Mouse (Mus musculus) kidney, adult 18-20 months (tissue): Measurements from ENCODE around the gene Lcp1.
"Not testable (repeated sequence)": the region's sequence is repeated elsewhere in the genome, so short reads cannot be mapped to it uniquely, and the experiment has no call there.

Source experiments
- DNase-seq: peaks from one replicate; pipeline ENCODE4 v3.0.0; 2021

Lcp1 gene

GRCm38 (mm10) chr14:75130501-75131318 lies at the start of gene Lcp1, which contains the start of gene Lrrc63:
Gene Lcp1 (plus strand): TSS chr14:75131101.
Gene Lrrc63 (minus strand): TSS chr14:75130881.
- DNase-seq, result peak; percentile 82

DNA sequence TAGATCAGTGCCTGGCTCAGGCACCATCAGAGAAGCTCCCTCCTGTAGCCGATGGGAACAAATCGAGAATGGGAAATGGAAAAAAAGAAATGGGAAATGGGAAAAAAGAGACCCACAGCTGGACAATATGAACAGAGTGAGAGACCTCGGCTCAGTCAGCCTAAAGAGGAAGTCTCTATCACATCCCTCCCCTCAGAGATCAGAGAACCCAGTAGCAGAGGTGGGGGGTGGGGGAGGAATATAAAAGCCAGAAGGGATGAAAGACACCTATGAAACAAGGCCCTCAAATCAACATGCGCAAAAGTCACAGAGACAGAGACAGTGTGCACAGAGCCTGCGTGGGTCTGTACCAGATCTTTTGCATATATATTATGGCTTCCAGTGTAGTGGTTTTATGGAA lies 27.9 kb upstream of the Lcp1 start:
- no peak for DNase-seq

GRCm38 (mm10) chr14:75121658-75122057 lies 9.2 kb upstream of the Lcp1 start:
- DNase-seq, result no peak

- no peak for DNase-seq
These were observed 529 bp downstream of the Lcp1 start for GRCm38 (mm10) chr14:75131324-75131935.

DNA sequence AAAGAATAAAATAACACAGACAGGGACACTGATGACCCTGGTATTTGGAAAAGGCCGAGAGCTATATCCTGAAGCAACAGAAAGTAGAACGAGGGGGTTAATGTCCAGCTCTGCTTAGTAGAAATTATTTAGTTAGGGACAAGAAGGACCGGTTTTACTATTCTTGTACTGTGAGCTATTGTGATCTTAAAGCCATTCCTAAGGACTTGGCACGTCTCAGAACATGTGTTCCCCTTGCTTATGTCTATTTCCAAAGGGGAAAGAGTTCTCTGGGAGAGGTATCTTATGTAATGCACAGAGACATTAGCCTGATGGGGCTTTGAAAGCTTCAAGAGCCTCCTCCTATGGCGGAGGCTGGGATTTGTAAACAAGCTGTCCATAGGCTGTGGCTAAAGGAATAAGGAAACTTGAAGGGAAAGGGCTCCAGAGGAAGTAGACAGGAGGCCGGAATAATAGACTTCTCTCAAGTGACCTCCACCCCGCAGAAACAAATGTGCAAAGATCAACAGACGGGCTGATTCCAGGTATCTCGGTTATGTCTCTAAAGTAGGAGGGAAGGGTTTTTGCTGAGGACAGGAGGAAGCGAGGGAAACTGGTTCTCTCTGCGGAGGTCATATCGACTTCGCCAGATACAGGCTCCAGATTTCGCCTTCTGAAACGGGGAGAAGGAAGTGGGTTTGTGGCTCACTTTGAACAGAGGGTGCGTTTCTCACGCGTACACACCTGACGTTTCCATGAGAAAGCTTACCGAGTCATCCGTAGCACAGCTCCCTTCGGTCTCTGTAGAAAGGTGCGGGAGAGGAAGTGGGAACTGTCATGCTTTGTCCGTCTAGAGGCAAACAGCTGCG lies 5.4 kb downstream of the Lcp1 start:
- DNase-seq, result peak; percentile 6

DNA sequence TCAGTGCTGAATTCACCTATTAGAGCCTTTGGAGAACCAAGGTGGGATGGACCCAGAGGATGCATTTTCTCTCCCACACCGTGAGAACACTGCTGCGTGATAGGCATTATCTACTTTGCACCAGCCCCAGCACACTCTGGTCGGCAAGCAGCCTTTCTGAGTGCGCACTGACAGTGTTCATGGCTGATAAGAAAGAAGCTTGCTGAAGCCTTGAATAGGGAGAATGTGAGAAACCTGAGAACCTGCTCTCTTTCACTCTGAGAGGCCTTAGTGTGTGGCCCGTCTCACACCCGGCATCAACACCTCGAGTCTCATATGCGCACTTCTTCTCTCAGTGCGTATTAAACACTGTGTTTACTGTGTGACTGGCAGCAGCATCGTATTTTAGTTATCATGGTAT lies 7.6 kb downstream of the Lcp1 start:
- no peak for DNase-seq

GRCm38 (mm10) chr14:75139225-75139624 lies 8.3 kb downstream of the Lcp1 start:
- no peak for DNase-seq

DNA sequence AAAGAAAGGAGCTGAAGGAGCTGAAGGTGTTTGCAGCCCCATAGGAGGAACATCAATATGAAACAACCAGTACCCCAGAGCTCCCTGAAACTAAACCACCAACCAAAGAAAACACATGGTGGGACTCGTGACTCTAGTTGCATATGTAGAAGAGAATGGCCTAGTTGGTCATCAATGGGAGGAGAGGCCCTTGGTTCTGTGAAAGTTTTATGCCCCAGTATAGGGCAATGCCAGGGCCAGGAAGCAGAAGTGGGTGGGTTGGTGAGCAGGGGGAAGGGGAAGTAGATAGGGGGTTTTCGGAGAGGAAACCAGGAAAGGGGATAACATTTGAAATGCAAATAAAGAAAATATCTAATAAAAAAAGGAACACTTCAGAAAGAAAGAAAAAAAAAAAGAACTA lies 16.8 kb downstream of the Lcp1 start:
- not testable (repeated sequence) for DNase-seq

DNA sequence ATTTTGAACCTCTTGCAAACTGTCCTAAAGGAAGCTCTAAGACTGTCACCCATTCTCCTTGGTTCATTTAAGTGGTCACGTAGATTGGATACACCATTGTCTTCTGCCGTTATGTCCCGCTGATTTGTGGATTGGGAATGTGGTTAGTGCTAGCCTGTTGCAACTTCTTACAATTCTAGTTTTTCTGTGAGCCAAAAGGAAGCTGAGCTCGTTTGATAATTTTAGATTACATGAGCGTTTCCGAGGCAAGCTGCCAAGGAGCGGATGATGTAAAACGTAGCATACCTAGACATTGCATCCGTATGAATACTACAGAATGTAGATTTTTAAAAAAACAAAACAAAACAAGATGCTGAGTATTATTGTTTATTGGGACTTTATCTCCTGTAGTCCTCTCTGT lies 17.3 kb downstream of the Lcp1 start:
- DNase-seq, result no peak

DNA sequence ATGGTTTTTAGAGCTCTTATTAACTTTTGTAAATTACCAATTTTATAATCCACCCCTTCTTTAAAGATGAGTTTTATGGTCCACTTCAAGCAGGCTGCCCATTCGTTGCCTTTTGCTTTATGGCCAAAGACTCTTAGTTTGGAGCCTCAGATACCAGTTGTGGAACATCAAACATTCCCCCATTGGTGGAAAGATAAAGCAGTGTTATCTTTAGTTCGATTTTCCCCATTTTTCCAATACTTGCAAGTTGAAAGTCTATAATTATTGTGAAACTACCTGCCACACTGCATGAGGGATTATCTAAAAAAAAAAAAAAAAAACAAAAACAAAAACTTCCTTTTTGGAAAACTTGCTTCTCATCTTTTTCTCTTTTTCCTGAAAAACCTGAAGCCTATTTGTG lies 19.8 kb downstream of the Lcp1 start:
- DNase-seq, result no peak

GRCm38 (mm10) chr14:75151146-75151545 lies 20.2 kb downstream of the Lcp1 start:
- DNase-seq, result no peak

- no peak for DNase-seq
These were observed 23.6 kb downstream of the Lcp1 start for GRCm38 (mm10) chr14:75154481-75154880.

DNA sequence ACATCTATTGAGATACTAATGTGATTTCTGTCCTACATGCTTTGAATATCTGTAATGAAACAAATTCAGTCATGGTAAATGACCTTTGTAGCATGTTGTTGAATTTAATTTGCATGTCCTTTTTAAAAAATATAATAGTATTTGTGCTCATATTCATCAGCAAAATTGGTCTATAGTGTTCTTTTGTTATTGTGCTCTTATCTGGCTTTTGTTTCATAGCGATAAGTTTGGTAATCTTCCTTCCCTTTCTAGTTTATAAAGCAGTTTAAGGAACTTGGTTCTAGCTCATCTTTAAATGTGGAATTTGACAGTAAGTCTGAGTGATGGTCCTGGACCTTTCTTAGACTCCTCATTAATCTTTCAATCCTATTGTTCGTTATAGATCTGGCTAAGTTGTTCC lies 28.5 kb downstream of the Lcp1 start:
- DNase-seq, result no peak

DNA sequence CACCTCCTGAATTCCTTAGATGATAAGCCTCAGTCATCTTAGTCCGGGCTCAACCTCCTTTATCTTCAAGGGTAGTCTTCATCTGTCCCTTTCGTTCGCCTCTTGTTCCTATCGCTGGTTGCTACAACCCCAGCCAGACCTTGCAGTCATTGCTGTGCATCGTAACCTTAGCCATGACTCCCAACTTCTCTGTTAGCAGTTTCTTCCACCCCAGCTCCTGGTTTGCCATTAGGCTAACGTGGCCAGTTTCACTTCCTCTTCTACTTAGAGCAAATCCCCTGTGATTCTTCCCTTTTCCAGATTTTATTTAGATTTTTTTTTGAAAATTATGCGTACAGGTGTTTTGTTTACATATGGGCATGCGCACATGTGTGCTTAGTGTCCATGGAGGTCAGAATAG lies 33.0 kb downstream of the Lcp1 start:
- DNase-seq, result no peak

DNA sequence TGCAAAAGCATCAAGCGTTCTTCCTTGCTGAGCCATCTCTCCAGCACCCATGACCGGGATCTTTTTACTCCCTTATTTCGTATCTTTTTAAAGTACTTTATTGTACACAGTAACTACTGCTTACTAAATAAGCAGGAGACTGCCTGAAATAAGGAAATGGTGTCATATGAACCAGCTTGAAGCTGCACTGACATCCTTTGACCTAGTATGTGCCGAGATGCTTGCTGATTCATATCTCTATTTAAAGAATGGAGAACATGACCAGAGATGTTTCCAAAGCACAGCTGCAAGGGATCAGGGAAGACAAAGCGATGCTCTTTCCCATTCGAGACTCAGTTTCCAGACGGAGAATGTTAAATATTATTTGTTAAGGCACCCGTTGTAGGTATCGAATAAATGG lies 33.4 kb downstream of the Lcp1 start:
- no peak for DNase-seq

DNA sequence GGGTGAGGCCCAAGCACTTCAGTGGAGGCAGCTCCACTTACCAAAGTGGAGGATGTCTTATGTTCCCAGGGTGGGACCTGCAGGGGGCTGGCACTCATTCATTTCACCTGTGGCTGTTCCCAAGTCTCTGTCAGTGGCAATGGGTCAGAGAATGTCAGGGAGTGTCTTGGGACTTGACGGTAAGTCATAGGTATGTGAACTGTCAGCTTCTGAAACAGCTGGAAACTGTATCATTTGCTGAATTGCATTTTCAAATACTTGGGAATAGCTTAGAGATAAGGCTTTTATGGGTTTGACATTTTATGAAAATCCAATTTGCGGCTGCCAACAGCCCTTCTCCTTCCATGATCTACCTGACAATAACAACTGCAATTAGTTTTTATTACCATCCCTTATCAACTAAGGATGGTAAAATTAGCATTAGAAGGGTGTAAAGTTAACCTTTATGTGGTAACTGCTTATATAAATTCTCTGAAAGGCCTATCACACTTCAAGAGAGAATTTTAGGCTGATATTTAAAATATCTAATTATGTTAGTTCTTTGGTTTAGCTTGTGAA lies 34.8 kb downstream of the Lcp1 start:
- no peak for DNase-seq

DNA sequence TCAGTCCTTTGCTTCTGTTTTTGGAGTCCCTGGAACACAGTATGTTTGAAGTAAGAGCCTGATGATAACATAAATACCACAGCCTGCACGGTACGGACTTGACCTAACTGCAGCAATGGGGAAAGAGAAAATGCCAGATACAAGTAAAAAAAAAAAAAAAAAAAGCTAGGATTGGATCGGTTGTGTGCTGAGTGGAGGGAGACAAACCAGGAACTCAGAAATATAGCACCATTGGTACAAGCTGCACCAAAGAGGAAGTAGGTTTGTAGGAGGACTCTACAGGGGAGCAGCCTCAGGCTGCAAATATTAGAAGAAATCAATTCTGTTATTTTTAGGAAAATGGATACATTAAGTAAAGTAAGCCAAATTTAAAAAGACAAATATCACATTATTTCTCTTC lies 37.6 kb downstream of the Lcp1 start:
- no peak for DNase-seq

DNA sequence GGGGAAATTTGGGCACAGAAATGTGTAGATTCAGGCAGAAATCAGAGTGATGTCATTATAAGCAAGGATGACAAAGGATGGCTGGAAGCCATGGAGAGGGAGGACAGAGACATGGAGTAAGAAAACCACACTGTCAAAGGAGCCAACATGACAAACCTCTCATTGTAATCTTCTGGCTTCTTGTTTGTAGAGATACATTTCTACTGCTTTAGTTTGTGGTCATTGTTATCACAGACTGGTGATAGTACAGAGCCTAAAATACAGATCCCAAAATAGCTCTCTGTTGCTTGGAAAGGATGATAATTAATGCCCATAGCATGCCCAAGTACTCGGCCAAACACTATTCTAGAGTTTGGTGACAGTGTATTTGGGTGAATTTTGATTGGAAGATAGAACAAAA lies 39.6 kb downstream of the Lcp1 start:
- DNase-seq, result no peak

GRCm38 (mm10) chr14:75174296-75174695 lies 43.4 kb downstream of the Lcp1 start:
- DNase-seq, result no peak

DNA sequence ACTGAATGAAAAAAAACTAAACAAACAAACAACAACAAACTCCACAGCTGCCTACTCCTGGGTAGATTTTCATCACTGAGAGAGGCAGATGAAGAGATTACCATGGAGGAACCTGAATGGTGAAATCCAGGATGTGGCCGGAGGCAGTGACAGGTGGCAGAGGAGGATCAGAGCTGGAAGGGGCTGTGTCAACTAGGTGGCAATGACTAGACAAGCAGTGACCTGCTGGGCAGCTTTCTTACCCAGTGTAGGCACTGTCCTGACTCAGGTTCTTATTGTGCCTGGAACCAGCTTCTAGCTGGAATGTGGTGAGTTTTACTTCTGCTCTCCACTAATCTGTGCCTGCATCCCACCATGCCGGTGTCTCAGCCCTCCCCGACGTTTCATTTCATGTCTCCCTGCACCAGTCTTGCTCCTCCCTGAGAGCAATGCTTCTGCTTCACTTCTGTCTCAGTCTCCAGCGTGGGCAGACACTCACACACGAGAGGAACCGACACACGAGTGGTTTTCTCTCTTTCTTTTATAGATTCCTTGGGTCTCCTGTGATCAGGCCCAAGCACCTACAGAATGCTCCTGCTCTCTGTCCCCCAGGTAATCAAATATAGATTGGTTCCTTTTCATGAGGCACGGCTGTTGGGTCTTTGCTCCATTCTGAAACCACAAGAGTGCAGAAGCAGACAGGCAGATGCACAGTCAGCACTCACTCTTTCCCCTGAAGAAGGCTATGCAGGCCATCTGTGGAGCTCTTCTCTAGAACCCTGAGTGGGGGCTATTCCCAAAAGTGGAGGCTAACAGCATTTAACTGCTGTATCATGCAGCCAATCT lies 44.0 kb downstream of the Lcp1 start:
- DNase-seq, result no peak

DNA sequence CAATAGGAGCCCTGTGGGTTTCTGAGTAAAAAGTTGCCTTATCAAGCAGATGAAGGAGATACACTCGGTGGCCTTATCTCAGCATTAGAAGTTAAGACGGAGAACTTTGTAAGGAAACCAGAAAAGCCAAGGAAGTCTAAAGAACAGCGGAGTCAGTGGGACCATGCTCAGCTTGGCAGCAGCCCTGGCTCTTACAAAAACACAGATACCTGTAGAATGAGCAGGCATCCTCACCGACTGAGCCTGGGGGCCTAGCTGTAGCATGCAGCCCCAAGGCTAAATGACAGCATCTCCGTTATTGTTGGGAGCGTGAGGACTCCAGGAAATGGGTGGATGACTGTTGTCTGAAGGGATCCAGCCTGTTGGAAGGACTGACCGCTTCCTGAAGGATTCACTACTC lies 44.9 kb downstream of the Lcp1 start:
- no peak for DNase-seq

DNA sequence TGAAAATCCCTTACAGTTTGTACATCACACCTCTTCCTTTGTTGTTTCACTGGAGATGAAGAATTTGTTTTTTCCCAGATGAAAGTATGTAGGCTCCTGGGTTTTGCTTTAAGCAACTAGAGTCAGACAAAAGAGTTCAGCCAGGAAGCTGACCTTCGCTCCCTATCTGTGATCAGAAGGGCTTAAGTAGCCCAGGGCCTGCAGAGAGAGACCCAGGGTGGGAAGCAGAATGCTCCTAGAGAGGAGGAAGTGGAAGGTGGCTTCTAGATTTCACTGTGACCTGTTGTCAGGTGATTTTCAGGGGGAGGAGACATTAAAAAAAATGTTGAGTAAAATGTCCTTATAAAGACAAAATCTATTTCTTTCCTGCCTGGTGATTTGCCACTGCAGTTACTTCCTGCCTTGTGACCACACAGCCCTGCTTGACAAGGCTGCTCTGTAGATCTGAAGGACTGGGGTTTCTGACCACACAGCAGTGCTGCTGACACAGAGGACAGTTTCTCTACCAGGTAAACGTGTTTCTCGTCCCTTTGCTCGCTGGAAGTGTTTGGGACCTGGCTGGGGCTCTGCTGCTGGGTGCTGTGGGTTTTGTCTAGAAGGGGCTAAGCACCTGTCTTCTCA lies 45.6 kb downstream of the Lcp1 start:
- DNase-seq, result no peak
